Mouse (Mus musculus) embryonic facial prominence, embryonic 10.5 days (tissue): ENCODE measurements around the gene Tnfrsf1a. TPM values are rescaled to one million over a fixed set of nuclear protein-coding genes. Genes with fewer than 3 reads are reported as not detected.

Experiments used
- DNase-seq: peaks from one replicate; pipeline ENCODE4 v3.0.0-alpha.2; 2017; ENCODE audit warnings: low spot score
- H3K27ac ChIP-seq: fragments of 300-500 bp; sonication (generic); replicated peaks from 2 replicates; pipeline ENCODE4 v1.5.1; 2016; ENCODE audit warnings: mild to moderate bottlenecking
- H3K27me3 ChIP-seq: fragments of 300-500 bp; sonication (generic); replicated peaks from 2 replicates; pipeline ENCODE4 v1.6.1; 2016; ENCODE audit warnings: low read depth, mild to moderate bottlenecking; ENCODE audit not compliant: poor library complexity, severe bottlenecking
- H3K36me3 ChIP-seq: fragments of 300-500 bp; sonication (generic); replicated peaks from 2 replicates; pipeline ENCODE4 v1.6.1; 2016; ENCODE audit warnings: mild to moderate bottlenecking, moderate library complexity
- H3K4me1 ChIP-seq: fragments of 300-500 bp; sonication (generic); 2 replicates; pipeline ENCODE4 v1.6.1; 2016
- H3K4me3 ChIP-seq: fragments of 300-500 bp; sonication (generic); 2 replicates; pipeline ENCODE4 v1.5.1; 2016; ENCODE audit warnings: mild to moderate bottlenecking, moderate library complexity
- H3K9me3 ChIP-seq: fragments of 300-500 bp; sonication (generic); 2 replicates; pipeline ENCODE4 v1.6.1; 2016; ENCODE audit warnings: mild to moderate bottlenecking
- WGBS: fragments of 180-500 bp; shearing (Covaris S2); methylation state at CpG from one replicate; pipeline ENCODE4 v1.1.7; 2016; 5-methylcytosine and 5-hydroxymethylcytosine counted together
- polyA plus RNA-seq: library from polyadenylated mRNA; unstranded; fragments of >200 nt; fragmentation: Nextera tagmentation; extraction: Ambion mirVana; gene quantifications from 2 replicates; pipeline ENCODE4 v1.2.1, GENCODE M21; 2016

Tnfrsf1a gene
- polyA plus RNA-seq, 1 experiment from 2014 or later: 33.4 TPM

GRCm38 (mm10) chr6:125360846-125361245, 11.7 kb downstream of the Tnfrsf1a start:
- H3K4me3 ChIP-seq: 0 out of 2 replicates have a peak overlapping the region, but pooled peaks have one; percentile 26
- DNase-seq: no peak
- 58% methylated on average over 9 of the region's 9 CpGs for WGBS
- H3K36me3 ChIP-seq: peaks cover 59% of the 10 kb centered on the region
- peaks cover 57% of the 10 kb centered on the region for H3K27me3 ChIP-seq
- no peak overlapping the region for H3K27ac ChIP-seq
- peaks cover 45% of the 10 kb centered on the region for H3K4me1 ChIP-seq
- H3K9me3 ChIP-seq: no peaks in the 10 kb centered on the region

GRCm38 (mm10) chr6:125361467-125362291, 12.5 kb downstream of the Tnfrsf1a start:
- peaks cover 37% of the 10 kb centered on the region for H3K4me1 ChIP-seq
- H3K36me3 ChIP-seq: peaks cover 59% of the 10 kb centered on the region
- WGBS: 27% methylated on average over 38 of the region's 38 CpGs
- no peak overlapping the region for H3K27ac ChIP-seq
- DNase-seq: no peak
- peak overlapping the region; percentile 26; the same call in 1 of the 2 replicates for H3K4me3 ChIP-seq
- no peaks in the 10 kb centered on the region for H3K9me3 ChIP-seq
- H3K27me3 ChIP-seq: peaks cover 60% of the 10 kb centered on the region

- Histone ChIP-seq H3K9me3 (no peaks in the 10 kb centered on the region), H3K27ac (no peak overlapping the region; the same call in 1 of the 2 replicates), H3K27me3 (peaks cover 60% of the 10 kb centered on the region), H3K4me3 (peak overlapping the region; percentile 38), H3K4me1 (peaks cover 46% of the 10 kb centered on the region), H3K36me3 (peaks cover 47% of the 10 kb centered on the region)
- 17% methylated on average over 15 of the region's 15 CpGs for WGBS
- no peak for DNase-seq
These were observed 13.9 kb downstream of the Tnfrsf1a start for GRCm38 (mm10) chr6:125363021-125363420.

GRCm38 (mm10) chr6:125363451-125364242, 14.5 kb downstream of the Tnfrsf1a start:
- Histone ChIP-seq H3K36me3 (peaks cover 41% of the 10 kb centered on the region), H3K4me3 (peak overlapping the region; percentile 38), H3K27ac (no peak overlapping the region; the same call in 1 of the 2 replicates), H3K9me3 (no peaks in the 10 kb centered on the region), H3K4me1 (peaks cover 52% of the 10 kb centered on the region), H3K27me3 (peaks cover 60% of the 10 kb centered on the region)
- no peak for DNase-seq
- WGBS: 7% methylated on average over 23 of the region's 23 CpGs

- Histone ChIP-seq H3K4me1 (peaks cover 60% of the 10 kb centered on the region), H3K9me3 (no peaks in the 10 kb centered on the region), H3K27me3 (peaks cover 60% of the 10 kb centered on the region), H3K36me3 (peaks cover 33% of the 10 kb centered on the region), H3K27ac (no peak overlapping the region; the same call in 1 of the 2 replicates), H3K4me3 (0 out of 2 replicates have a peak overlapping the region, but pooled peaks have one; percentile 21)
- WGBS: 6% methylated on average over 8 of the region's 8 CpGs
- peak; percentile 46 for DNase-seq
These were observed 15.3 kb downstream of the Tnfrsf1a start for GRCm38 (mm10) chr6:125364448-125364847.

- peaks cover 57% of the 10 kb centered on the region for H3K27me3 ChIP-seq
- no peak for DNase-seq
- no peaks in the 10 kb centered on the region for H3K9me3 ChIP-seq
- 87% methylated on average over 5 of the region's 5 CpGs for WGBS
- H3K27ac ChIP-seq: no peak overlapping the region
- peaks cover 58% of the 10 kb centered on the region for H3K4me1 ChIP-seq
- no peak overlapping the region for H3K4me3 ChIP-seq
- H3K36me3 ChIP-seq: peaks cover 22% of the 10 kb centered on the region
These were observed 16.4 kb downstream of the Tnfrsf1a start for GRCm38 (mm10) chr6:125365522-125365921.

- DNase-seq: no peak
- peaks cover 57% of the 10 kb centered on the region for H3K4me1 ChIP-seq
- H3K27me3 ChIP-seq: peaks cover 52% of the 10 kb centered on the region
- 67% methylated on average over 1 of the region's 1 CpGs for WGBS
- no peaks in the 10 kb centered on the region for H3K9me3 ChIP-seq
- H3K4me3 ChIP-seq: no peak overlapping the region
- no peak overlapping the region for H3K27ac ChIP-seq
- H3K36me3 ChIP-seq: peaks cover 16% of the 10 kb centered on the region
These were observed 17.0 kb downstream of the Tnfrsf1a start for GRCm38 (mm10) chr6:125366133-125366532.

- peaks cover 48% of the 10 kb centered on the region for H3K27me3 ChIP-seq
- peaks cover 46% of the 10 kb centered on the region for H3K4me1 ChIP-seq
- H3K9me3 ChIP-seq: no peaks in the 10 kb centered on the region
- WGBS: 52% methylated on average over 4 of the region's 4 CpGs
- no peak for DNase-seq
- no peaks in the 10 kb centered on the region for H3K36me3 ChIP-seq
- H3K27ac ChIP-seq: peak overlapping the region; percentile 59
- no peak overlapping the region for H3K4me3 ChIP-seq
These were observed 18.7 kb downstream of the Tnfrsf1a start for GRCm38 (mm10) chr6:125367758-125368371.

GRCm38 (mm10) chr6:125377042-125377441, 27.9 kb downstream of the Tnfrsf1a start:
- Histone ChIP-seq H3K4me1 (peaks cover 33% of the 10 kb centered on the region), H3K27ac (no peak overlapping the region), H3K4me3 (no peak overlapping the region), H3K9me3 (no peaks in the 10 kb centered on the region), H3K27me3 (peaks cover 96% of the 10 kb centered on the region), H3K36me3 (no peaks in the 10 kb centered on the region)
- WGBS: 53% methylated on average over 6 of the region's 6 CpGs
- no peak for DNase-seq

GRCm38 (mm10) chr6:125377582-125378451, 28.7 kb downstream of the Tnfrsf1a start:
- Histone ChIP-seq H3K4me3 (peak overlapping the region; percentile 29), H3K4me1 (peaks cover 33% of the 10 kb centered on the region), H3K27ac (no peak overlapping the region; the same call in 1 of the 2 replicates), H3K27me3 (peaks cover 96% of the 10 kb centered on the region), H3K36me3 (no peaks in the 10 kb centered on the region), H3K9me3 (no peaks in the 10 kb centered on the region)
- WGBS: 31% methylated on average over 16 of the region's 16 CpGs
- DNase-seq: peak; percentile 56

- Histone ChIP-seq H3K4me1 (peaks cover 33% of the 10 kb centered on the region), H3K36me3 (no peaks in the 10 kb centered on the region), H3K27ac (no peak overlapping the region), H3K27me3 (peaks cover 95% of the 10 kb centered on the region), H3K4me3 (peak overlapping the region; percentile 29), H3K9me3 (no peaks in the 10 kb centered on the region)
- 15% methylated on average over 6 of the region's 6 CpGs for WGBS
- no peak for DNase-seq
These were observed 29.5 kb downstream of the Tnfrsf1a start for GRCm38 (mm10) chr6:125378621-125379020.
